Mouse (Mus musculus): Measurements from ENCODE around the gene Gm40193. TPM values are rescaled to one million over a fixed set of nuclear protein-coding genes. Genes with fewer than 3 reads are reported as not detected.
"Not testable (repeated sequence)": the region's sequence is repeated elsewhere in the genome, so short reads cannot be mapped to it uniquely, and the experiment has no call there.

Gene Gm40193
- polyA plus RNA-seq (2012; ENCODE audit: insufficient read depth, low replicate concordance): not detected in 2 replicates

DNA sequence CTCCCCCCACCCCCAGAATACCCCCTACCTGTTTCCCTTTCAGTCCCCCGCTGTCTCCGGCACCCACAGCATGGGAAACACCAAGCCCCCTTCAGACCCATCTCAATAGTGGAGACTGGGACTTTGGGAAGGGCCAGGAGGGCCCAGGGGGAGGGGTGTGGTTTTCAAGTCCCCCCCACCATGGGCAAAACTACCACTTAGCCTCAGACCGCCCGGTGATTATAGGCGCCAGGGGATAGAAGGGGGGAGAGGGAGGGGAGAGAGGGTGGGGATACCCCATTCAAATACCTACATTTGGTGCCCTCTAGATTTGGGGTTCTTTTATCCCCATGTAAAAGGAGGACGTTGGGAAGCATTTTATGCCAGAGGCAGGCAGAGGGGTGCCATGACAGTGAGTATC, at the start of gene Gm40193:
Gene Gm40193, minus strand, starts transcription at position 101 of the 400 bp plus-strand sequence.
- Histone ChIP-seq H3K9me3 (no peaks in the 10 kb centered on the region), H3K36me3 (replicated peaks; ENCODE audit: low read length) (peaks cover 13% of the 10 kb centered on the region), H3K27me3 (replicated peaks) (peaks cover 9% of the 10 kb centered on the region), H3K4me1 (peaks cover 55% of the 10 kb centered on the region), H3K4me3 (replicated peaks) (no peak within 1 kb of the TSS)
- TF ChIP-seq FLI1 (IDR thresholded peaks at IDR 0.05; ENCODE audit: low read length) (no peak), GATA1 (IDR thresholded peaks at IDR 0.05; ENCODE audit: borderline replicate concordance, low read length) (no peak)

DNA sequence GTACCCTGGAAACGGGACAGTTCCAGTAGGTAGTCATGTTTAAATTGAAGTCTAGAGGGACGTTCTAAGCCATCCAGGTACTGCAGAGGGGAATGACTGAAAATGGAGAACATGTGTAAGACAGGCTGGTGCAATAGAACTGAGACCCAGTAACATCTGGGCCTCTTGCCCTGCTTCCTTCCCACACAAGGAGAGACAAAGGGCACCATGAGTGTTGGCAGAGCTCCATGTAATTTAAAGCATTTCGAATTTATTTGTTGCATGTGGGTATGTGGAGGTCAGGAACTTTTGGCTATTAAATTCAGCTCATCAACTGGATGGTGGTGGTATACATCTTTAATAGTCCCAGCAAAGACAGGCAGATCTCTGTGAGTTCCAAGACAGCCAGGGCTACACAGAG, 49.5 kb upstream of the Gm40193 start:
- Histone ChIP-seq H3K27me3 (replicated peaks) (no peaks in the 10 kb centered on the region), H3K9me3 (no peaks in the 10 kb centered on the region), H3K4me1 (peaks cover 100% of the 10 kb centered on the region), H3K4me3 (replicated peaks) (peak overlapping the region; percentile 20), H3K36me3 (replicated peaks; ENCODE audit: low read length) (peaks cover 67% of the 10 kb centered on the region)
- TF ChIP-seq FLI1 (IDR thresholded peaks at IDR 0.05; ENCODE audit: low read length): no peak
- no peak for TF ChIP-seq GATA1 (IDR thresholded peaks at IDR 0.05; ENCODE audit: borderline replicate concordance, low read length)

DNA sequence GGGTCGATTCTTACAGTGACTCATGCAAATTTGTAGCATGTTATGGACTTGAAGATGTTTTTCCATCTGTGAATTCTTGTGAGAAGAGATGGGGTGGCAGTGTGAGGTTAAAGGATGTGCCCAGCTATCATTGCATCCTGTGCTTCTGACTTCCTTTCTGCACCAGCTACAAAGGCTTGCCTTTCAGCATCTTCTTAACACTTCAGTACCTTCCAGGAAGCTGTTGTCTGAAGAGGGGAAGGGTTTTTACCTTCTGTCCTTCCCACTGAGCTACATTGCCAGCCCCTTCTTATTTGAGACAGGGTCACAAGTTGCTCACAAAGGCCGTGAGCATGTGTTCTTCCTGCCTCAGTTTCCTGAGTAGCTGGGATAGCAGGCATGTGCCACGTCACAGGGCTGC, 48.2 kb upstream of the Gm40193 start:
- no peak for TF ChIP-seq FLI1 (IDR thresholded peaks at IDR 0.05; ENCODE audit: low read length)
- no peak for TF ChIP-seq GATA1 (IDR thresholded peaks at IDR 0.05; ENCODE audit: borderline replicate concordance, low read length)

DNA sequence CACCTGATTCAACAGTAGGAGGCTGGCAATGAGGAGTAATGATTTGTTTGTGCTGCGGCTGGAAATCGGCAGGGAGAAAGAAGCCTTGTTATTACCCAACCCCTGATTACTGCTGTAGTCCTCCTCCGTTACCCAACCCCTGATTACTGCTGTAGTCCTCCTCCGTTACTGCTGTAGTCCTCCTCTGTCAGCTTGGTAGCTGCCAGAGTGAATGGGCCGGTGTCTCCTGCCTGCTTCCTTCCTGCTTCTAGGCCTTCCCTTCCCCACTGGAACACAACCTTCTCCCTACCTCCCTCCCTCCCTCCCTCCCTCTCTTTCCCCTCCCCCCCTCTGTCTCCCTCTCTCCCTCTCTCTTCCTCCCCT, 47.6 kb upstream of the Gm40193 start:
- Histone ChIP-seq H3K4me1 (peaks cover 96% of the 10 kb centered on the region), H3K36me3 (replicated peaks; ENCODE audit: low read length) (peaks cover 67% of the 10 kb centered on the region), H3K27me3 (replicated peaks) (no peaks in the 10 kb centered on the region), H3K9me3 (no peaks in the 10 kb centered on the region), H3K4me3 (replicated peaks) (peak overlapping the region; percentile 88)
- TF ChIP-seq FLI1 (IDR thresholded peaks at IDR 0.05; ENCODE audit: low read length) (no peak), GATA1 (IDR thresholded peaks at IDR 0.05; ENCODE audit: borderline replicate concordance, low read length) (no peak)

More for the DNA sequence above, 48.2 kb upstream of the Gm40193 start:
- Histone ChIP-seq H3K36me3 (replicated peaks; ENCODE audit: low read length) (peaks cover 71% of the 10 kb centered on the region), H3K9me3 (no peaks in the 10 kb centered on the region), H3K27me3 (replicated peaks) (no peaks in the 10 kb centered on the region), H3K4me3 (replicated peaks) (peak overlapping the region; percentile 83), H3K4me1 (peaks cover 100% of the 10 kb centered on the region)

DNA sequence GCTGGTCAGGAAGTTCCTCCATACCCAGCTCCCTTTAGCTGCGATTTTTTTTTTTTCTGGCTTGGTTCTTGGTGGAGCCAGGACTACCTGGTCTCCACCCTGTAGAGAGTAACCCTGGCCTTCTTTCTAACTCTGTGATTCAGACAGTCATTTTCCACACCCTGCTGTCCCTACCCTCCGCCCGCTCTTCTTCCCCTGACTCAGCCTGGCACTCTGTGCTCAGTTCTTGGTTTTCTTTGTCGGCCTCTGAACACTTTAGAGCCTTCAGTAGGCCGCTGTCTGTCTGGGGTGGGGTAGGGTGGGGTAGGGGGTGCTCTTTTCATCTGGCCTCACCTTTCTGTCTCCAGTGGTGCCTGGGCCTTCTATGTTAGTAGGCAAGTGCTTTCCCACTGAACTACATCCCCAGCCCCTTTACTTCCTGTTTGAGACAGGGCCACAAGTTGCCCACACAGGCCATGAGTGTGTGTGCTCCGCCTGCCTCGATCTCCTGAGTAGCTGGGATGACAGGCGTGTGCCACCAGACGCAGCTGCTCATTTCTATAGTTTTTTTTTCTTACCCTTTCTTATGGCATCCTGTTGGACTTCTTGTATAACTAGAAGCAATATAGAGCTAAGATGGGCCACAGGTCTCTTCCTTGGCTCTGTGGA, 47.1 kb upstream of the Gm40193 start:
- TF ChIP-seq FLI1 (IDR thresholded peaks at IDR 0.05; ENCODE audit: low read length) (no peak), GATA1 (IDR thresholded peaks at IDR 0.05; ENCODE audit: borderline replicate concordance, low read length) (no peak)
- peak overlapping the region; percentile 88 for H3K4me3 ChIP-seq (replicated peaks)
- peaks cover 68% of the 10 kb centered on the region for H3K36me3 ChIP-seq (replicated peaks; ENCODE audit: low read length)
- peaks cover 96% of the 10 kb centered on the region for H3K4me1 ChIP-seq
- no peaks in the 10 kb centered on the region for H3K27me3 ChIP-seq (replicated peaks)
- no peaks in the 10 kb centered on the region for H3K9me3 ChIP-seq

DNA sequence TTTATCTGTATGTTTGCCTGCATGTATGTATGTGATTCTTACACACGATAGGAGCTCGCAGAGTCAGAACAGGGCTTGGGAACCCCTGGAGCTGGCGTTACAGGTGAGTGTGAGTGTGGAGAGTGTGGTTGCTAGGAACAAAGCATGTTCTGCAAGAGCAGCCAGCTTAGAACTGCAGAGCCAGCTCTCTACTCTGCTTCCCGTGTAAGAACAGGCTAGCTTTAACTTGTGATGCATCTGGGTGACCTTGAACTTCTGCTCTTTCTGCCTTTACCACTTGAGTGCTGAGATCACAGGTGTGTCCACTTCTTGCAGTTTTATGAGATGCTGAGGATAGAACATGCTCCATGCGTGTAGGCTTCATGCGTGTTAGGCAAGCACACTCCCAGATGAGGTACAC, 46.2 kb upstream of the Gm40193 start:
- H3K4me1 ChIP-seq: peaks cover 96% of the 10 kb centered on the region

DNA sequence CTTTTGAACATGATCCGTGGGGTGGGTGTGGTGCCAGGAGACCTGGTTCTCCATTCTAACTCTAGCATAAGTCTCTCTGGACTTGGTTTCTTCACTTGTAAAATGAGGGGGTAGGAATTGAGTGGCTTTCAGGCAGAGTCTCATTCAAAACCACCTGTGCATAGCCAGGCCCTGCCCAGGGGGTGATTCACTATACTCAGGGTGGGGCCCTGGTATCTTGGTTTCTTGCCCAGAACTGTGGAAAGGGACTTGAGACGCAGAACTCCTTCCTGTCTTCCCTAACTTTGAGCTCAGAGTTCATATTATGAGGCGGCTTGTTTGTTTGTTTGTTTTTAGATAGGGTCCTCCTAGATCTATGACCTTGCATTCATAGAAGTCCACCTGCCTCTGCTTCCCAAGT, 44.5 kb upstream of the Gm40193 start:
- H3K4me3 ChIP-seq (replicated peaks): no peak overlapping the region
- TF ChIP-seq FLI1 (IDR thresholded peaks at IDR 0.05; ENCODE audit: low read length) (no peak), GATA1 (IDR thresholded peaks at IDR 0.05; ENCODE audit: borderline replicate concordance, low read length) (no peak)
- H3K36me3 ChIP-seq (replicated peaks; ENCODE audit: low read length): peaks cover 81% of the 10 kb centered on the region
- no peaks in the 10 kb centered on the region for H3K27me3 ChIP-seq (replicated peaks)
- H3K9me3 ChIP-seq: no peaks in the 10 kb centered on the region
- H3K4me1 ChIP-seq: peaks cover 96% of the 10 kb centered on the region

More for the DNA sequence above, 46.2 kb upstream of the Gm40193 start:
- Histone ChIP-seq H3K4me3 (replicated peaks) (peak overlapping the region; percentile 88), H3K27me3 (replicated peaks) (no peaks in the 10 kb centered on the region), H3K36me3 (replicated peaks; ENCODE audit: low read length) (peaks cover 67% of the 10 kb centered on the region), H3K9me3 (no peaks in the 10 kb centered on the region)
- TF ChIP-seq FLI1 (IDR thresholded peaks at IDR 0.05; ENCODE audit: low read length) (no peak), GATA1 (IDR thresholded peaks at IDR 0.05; ENCODE audit: borderline replicate concordance, low read length) (no peak)

DNA sequence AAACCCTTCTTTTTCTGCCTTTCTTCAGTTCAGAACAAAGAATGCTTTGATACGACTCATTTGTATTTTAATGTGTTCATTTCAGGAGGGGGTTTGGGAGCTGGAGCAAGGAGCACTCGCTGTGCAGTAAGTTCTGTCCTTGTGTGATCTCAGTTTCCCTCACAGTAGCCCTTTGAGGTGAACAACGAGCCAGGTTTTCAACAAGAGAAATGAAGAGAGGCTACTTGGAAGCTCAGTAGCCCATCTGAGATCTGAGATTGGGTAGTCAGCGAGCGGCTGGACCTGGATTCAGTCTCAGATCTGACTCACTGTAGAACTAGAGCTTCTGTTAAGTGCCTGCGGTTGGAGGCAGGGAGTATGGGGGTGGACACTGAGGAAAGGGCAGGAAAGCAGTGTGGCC, 41.1 kb upstream of the Gm40193 start:
- no peak for TF ChIP-seq GATA1 (IDR thresholded peaks at IDR 0.05; ENCODE audit: borderline replicate concordance, low read length)
- no peak for TF ChIP-seq FLI1 (IDR thresholded peaks at IDR 0.05; ENCODE audit: low read length)
- H3K36me3 ChIP-seq (replicated peaks; ENCODE audit: low read length): peaks cover 84% of the 10 kb centered on the region
- H3K4me3 ChIP-seq (replicated peaks): no peak overlapping the region
- H3K9me3 ChIP-seq: no peaks in the 10 kb centered on the region
- no peaks in the 10 kb centered on the region for H3K27me3 ChIP-seq (replicated peaks)
- H3K4me1 ChIP-seq: peaks cover 96% of the 10 kb centered on the region

DNA sequence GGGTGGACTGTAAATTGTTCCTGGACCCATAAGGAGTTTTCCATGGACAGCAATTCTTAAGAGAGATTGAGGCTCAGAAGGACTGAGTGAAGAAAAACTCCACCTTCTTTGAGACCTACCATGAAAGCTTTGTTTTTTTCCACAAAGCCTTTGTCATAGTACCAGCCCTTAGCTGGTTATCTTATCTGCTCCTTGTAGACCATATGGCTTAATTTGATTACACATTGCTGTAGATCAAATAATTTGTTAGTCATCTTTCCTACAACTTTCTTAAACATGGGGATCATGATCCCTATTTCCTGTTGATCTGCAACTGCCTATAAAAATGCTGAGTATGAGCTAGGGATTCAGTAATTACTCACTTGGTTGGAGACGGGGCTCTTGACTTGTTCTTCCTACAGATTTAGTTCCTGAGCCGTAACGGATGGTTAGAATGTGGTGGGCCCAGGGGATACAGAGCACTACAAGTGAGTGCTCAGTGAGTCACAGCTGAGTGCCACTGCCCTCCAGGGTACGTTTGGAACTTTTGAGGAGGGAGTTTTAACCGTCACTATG, 39.7 kb upstream of the Gm40193 start:
- Histone ChIP-seq H3K4me3 (replicated peaks) (peak overlapping the region; percentile 29), H3K4me1 (peaks cover 96% of the 10 kb centered on the region), H3K9me3 (no peaks in the 10 kb centered on the region), H3K27me3 (replicated peaks) (no peaks in the 10 kb centered on the region), H3K36me3 (replicated peaks; ENCODE audit: low read length) (peaks cover 84% of the 10 kb centered on the region)
- TF ChIP-seq GATA1 (IDR thresholded peaks at IDR 0.05; ENCODE audit: borderline replicate concordance, low read length) (no peak; the same call in 2 of the 3 replicates), FLI1 (IDR thresholded peaks at IDR 0.05; ENCODE audit: low read length) (no peak)

DNA sequence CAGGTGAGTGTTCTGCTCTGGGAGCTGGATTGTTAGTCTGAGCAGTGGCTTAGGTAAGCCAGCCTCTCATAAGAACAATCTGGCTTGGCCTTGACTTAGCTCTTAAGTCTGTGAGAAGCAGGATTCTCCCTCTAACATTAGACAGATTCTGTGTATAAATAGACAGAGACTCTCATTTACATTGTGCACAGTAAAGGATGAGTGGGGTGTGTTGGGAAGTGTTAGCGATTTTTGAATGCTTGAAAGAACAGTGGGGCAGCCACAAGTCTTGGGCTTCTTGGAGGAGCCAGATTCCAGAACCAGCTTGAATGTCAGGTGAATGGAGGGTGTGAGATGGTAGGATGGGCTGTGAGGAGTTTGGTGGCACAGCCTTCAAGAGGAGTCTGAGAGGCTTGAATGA, 38.9 kb upstream of the Gm40193 start:
- H3K4me3 ChIP-seq (replicated peaks): peak overlapping the region; percentile 83
- peaks cover 96% of the 10 kb centered on the region for H3K4me1 ChIP-seq
- H3K27me3 ChIP-seq (replicated peaks): no peaks in the 10 kb centered on the region
- H3K36me3 ChIP-seq (replicated peaks; ENCODE audit: low read length): peaks cover 84% of the 10 kb centered on the region
- TF ChIP-seq GATA1 (IDR thresholded peaks at IDR 0.05; ENCODE audit: borderline replicate concordance, low read length) (no peak), FLI1 (IDR thresholded peaks at IDR 0.05; ENCODE audit: low read length) (no peak)
- H3K9me3 ChIP-seq: no peaks in the 10 kb centered on the region

DNA sequence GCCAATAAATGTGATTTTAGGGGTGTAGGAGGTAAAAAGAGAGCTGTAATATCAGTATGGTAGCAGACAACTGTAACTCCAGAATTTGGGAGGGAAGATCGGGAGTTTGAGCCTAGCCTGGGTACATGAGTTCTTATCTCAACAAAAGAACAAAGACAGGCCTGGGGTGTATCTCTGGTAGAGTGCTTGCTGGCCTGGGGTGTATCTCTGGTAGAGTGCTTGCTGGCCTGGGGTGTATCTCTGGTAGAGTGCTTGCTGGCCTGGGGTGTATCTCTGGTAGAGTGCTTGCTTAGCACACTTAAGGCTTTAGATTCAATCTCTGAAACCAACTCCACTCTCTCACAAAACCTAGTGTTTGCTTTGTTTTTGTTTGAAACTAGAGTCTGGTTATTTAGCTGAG, 37.9 kb upstream of the Gm40193 start:
- H3K27me3 ChIP-seq (replicated peaks); H3K4me3 ChIP-seq (replicated peaks); H3K9me3 ChIP-seq: not testable (repeated sequence)
- Histone ChIP-seq H3K36me3 (replicated peaks; ENCODE audit: low read length) (peaks cover 87% of the 10 kb centered on the region), H3K4me1 (peaks cover 99% of the 10 kb centered on the region)
